Mouse (Mus musculus) heart, embryonic 14.5 days (tissue): ENCODE results near the gene Kmt2d. TPM values are rescaled to one million over a fixed set of nuclear protein-coding genes. Genes with fewer than 3 reads are reported as not detected.

Experiments used
- ATAC-seq: fragments of 200-750 bp; cut with Nextera tagmentation; 2 replicates; pipeline ENCODE4 v1.8.0; 2017; ENCODE audit warnings: low read depth, moderate TSS enrichment; ENCODE audit not compliant: insufficient number of reproducible peaks, insufficient read depth, low FRiP score
- H3K27ac ChIP-seq, 2 experiments: fragments of 200-500 bp in 1 of 2; fragments of 300-500 bp in 1 of 2; sonication (generic) in 1 of 2; replicated peaks in 1 of 2; 2 replicates each; pipeline ENCODE4 v1.5.1; 2012 to 2014; ENCODE audit warnings: low read depth in 2 of 2, low read length in 2 of 2, control low read depth in 1 of 2, mild to moderate bottlenecking in 1 of 2, mixed read lengths in 1 of 2; ENCODE audit not compliant: control insufficient read depth in 1 of 2, insufficient read depth in 1 of 2
- H3K27me3 ChIP-seq: fragments of 300-500 bp; sonication (generic); 2 replicates; pipeline ENCODE4 v1.6.1; 2014; ENCODE audit warnings: mild to moderate bottlenecking, low read length, control low read depth; ENCODE audit not compliant: control insufficient read depth, insufficient read depth
- H3K36me3 ChIP-seq: fragments of 300-500 bp; sonication (generic); 2 replicates; pipeline ENCODE4 v1.6.1; 2014; ENCODE audit warnings: mild to moderate bottlenecking, control low read depth, low read length, mixed read lengths; ENCODE audit not compliant: control insufficient read depth, insufficient read depth
- H3K4me1 ChIP-seq, 2 experiments: fragments of 200-500 bp in 1 of 2; fragments of 300-500 bp in 1 of 2; sonication (generic) in 1 of 2; 2 replicates each; pipeline ENCODE4 v1.6.1; 2012 to 2014; ENCODE audit warnings: low read length in 2 of 2, control low read depth in 1 of 2, mixed read lengths in 1 of 2; ENCODE audit not compliant: control insufficient read depth in 2 of 2, insufficient read depth in 2 of 2
- H3K4me2 ChIP-seq: fragments of 300-500 bp; sonication (generic); 2 replicates; pipeline ENCODE4 v1.6.1; 2014; ENCODE audit warnings: mild to moderate bottlenecking, low read length
- H3K4me3 ChIP-seq, 2 experiments: fragments of 200-500 bp in 1 of 2; fragments of 300-500 bp in 1 of 2; sonication (generic) in 1 of 2; 2 replicates each; pipeline ENCODE4 v1.5.1; 2012 to 2014; ENCODE audit warnings: low read length in 2 of 2, mild to moderate bottlenecking in 2 of 2, control low read depth in 1 of 2, low read depth in 1 of 2, moderate library complexity in 1 of 2; ENCODE audit not compliant: control insufficient read depth in 1 of 2, insufficient read depth in 1 of 2
- H3K9ac ChIP-seq: fragments of 300-500 bp; sonication (generic); 2 replicates; pipeline ENCODE4 v1.6.1; 2014; ENCODE audit warnings: mild to moderate bottlenecking, low read length
- H3K9me3 ChIP-seq: fragments of 300-500 bp; sonication (generic); 2 replicates; pipeline ENCODE4 v1.6.1; 2016; ENCODE audit warnings: low read length, control low read depth; ENCODE audit not compliant: control insufficient read depth
- WGBS: fragments of 180-500 bp; shearing (Covaris S2); extraction: QIAGEN DNeasy Blood & Tissue Kit; methylation state at CpG from one replicate; pipeline ENCODE4 v1.1.7; 2014; 5-methylcytosine and 5-hydroxymethylcytosine counted together
- polyA plus RNA-seq: library from polyadenylated mRNA; unstranded; fragments of >200 nt; fragmentation: Nextera tagmentation; extraction: Ambion mirVana; gene quantifications from 2 replicates; pipeline ENCODE4 v1.2.1, GENCODE M21; 2014

The Kmt2d gene
- polyA plus RNA-seq, 1 experiment from 2014 or later, result 13.0 TPM

DNA sequence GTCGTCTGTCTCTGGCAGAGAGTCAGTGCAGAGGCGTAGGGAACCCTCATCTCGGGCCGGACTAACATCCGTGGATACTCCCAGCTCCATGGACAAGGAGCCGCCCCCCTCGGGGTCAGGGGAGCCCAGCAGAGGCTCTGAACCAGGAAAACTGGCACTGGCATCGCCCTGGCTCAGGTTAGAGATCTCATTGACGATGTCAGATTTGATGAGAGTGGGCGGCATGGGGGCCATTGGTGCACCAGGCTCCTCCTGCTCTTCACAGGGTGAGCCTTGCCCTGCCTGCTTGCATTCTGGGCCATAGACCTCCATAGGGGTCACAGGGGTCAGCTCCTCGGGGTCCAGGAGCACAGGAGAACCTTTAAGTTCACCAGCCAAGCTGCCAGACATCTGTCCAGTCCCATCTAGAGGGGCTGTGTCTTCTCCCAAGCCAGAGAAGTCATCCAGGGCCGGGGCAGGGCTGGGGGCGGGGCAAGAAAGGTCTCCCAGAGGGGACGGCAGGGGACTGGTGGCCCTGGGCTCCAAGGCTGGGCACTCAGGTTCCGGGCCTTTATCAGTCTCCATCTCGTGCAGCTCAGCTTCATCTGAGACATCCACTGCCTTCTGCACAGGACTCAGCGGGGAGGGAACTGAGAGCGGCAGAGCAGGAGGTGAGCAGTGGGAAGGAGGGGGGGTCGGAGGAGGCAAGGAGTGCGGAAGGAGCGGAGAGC lies 9.1 kb downstream of the Kmt2d start:
- no peak overlapping the region for H3K4me3 ChIP-seq
- ATAC-seq, result no peak
- no peaks in the 10 kb centered on the region for H3K9me3 ChIP-seq
- H3K36me3 ChIP-seq, result peaks cover 99% of the 10 kb centered on the region
- H3K9ac ChIP-seq, result no peak overlapping the region
- no peak overlapping the region for H3K27ac ChIP-seq
- H3K4me2 ChIP-seq, result no peak overlapping the region
- 87% methylated on average over 21 of the region's 21 CpGs for WGBS
- peaks cover 0 to under 1% of the 10 kb centered on the region in 2 experiments; a peak in 1 of 4 replicates for H3K4me1 ChIP-seq
- H3K27me3 ChIP-seq, result no peaks in the 10 kb centered on the region

DNA sequence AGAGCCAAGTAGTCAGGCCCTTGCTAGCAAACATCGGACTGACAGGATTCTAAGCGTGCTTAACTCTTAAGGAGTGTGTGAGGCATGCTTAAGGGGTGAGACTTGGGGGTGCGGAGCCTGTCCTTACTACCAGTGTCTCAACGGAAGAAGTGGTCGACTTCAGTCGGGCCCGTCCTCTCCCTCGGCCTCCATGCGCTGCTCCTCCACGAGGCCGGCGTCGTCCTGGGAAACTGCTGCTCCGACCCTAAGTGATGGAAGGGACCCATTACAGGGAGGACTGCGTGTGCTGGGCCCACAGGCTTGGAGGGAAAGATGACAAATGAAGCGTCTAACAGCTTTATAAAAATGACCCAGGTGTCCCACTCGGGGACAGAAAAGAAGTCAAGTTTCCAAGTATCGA lies 10.1 kb downstream of the Kmt2d start:
- H3K9me3 ChIP-seq, result no peaks in the 10 kb centered on the region
- H3K27ac ChIP-seq, result no peak overlapping the region
- H3K4me1 ChIP-seq, result no peaks in the 10 kb centered on the region
- WGBS, result 95% methylated on average over 18 of the region's 18 CpGs
- H3K27me3 ChIP-seq, result no peaks in the 10 kb centered on the region
- peaks cover 100% of the 10 kb centered on the region for H3K36me3 ChIP-seq
- H3K4me3 ChIP-seq, result no peak overlapping the region
- H3K4me2 ChIP-seq, result no peak overlapping the region
- H3K9ac ChIP-seq, result no peak overlapping the region
- ATAC-seq, result no peak

DNA sequence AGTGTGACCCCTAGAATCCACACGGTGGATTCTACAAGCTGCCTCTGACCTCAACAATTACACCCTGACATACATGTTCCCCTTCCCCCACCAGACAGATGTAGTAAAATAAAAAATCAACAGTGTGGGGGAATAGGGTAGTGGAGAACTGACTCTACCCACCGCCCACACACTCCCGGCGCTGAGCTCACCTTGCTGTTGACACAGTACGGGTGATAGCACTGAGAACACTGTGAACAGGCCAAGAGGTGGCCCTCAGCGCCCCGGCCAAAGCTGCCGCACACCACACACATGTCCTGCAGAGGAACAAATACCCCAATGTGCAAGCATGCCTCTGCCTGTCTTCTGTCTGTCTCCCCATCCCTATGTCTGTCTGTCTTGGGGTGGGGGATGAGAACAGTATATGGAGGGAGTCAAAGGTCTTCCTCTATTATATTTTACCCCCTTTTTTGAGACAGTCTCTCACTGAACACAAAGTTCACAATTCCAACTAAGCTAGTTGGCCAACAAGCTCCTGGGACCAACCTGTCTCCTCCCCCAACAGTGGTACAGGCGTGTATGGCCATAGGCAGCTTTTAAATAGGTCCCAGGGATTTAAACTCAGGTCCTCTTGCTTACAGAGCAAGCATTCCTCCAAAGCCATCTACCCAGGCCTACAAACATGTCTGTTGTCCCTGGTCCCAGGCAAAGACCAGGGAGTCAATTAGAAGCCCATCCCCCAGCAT lies 11.5 kb downstream of the Kmt2d start:
- Histone ChIP-seq H3K4me1 (no peaks in the 10 kb centered on the region), H3K4me2 (no peak overlapping the region), H3K27me3 (no peaks in the 10 kb centered on the region), H3K27ac (no peak overlapping the region), H3K4me3 (no peak overlapping the region), H3K9me3 (no peaks in the 10 kb centered on the region), H3K9ac (no peak overlapping the region), H3K36me3 (peaks cover 100% of the 10 kb centered on the region)
- no peak for ATAC-seq
- WGBS, result 89% methylated on average over 9 of the region's 9 CpGs

DNA sequence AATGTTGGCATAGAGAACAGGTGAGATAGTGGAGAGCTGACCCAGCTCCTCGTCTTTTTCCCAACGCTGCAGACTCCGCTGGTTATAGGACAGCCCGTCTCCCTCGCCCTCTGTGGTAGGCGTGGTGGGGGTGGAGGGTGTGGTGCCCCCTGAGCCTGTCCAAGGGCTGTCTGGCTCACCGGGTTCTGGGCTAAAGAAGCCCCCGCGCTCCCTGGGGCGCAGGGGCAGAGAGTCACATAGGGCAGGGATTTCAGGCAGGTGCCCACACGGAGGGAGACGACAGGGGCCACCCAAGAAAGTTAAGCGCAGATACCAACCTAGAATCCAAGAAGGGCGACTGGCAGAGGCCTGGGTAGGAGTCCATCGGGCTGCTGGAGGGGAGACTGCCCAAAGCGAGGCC lies 16.8 kb downstream of the Kmt2d start:
- no peak overlapping the region for H3K27ac ChIP-seq
- WGBS, result 87% methylated on average over 16 of the region's 16 CpGs
- H3K4me1 ChIP-seq, result no peaks in the 10 kb centered on the region
- H3K36me3 ChIP-seq, result peaks cover 100% of the 10 kb centered on the region
- H3K4me2 ChIP-seq, result no peak overlapping the region
- no peaks in the 10 kb centered on the region for H3K27me3 ChIP-seq
- no peak overlapping the region for H3K4me3 ChIP-seq
- ATAC-seq, result no peak
- no peak overlapping the region for H3K9ac ChIP-seq
- H3K9me3 ChIP-seq, result no peaks in the 10 kb centered on the region

DNA sequence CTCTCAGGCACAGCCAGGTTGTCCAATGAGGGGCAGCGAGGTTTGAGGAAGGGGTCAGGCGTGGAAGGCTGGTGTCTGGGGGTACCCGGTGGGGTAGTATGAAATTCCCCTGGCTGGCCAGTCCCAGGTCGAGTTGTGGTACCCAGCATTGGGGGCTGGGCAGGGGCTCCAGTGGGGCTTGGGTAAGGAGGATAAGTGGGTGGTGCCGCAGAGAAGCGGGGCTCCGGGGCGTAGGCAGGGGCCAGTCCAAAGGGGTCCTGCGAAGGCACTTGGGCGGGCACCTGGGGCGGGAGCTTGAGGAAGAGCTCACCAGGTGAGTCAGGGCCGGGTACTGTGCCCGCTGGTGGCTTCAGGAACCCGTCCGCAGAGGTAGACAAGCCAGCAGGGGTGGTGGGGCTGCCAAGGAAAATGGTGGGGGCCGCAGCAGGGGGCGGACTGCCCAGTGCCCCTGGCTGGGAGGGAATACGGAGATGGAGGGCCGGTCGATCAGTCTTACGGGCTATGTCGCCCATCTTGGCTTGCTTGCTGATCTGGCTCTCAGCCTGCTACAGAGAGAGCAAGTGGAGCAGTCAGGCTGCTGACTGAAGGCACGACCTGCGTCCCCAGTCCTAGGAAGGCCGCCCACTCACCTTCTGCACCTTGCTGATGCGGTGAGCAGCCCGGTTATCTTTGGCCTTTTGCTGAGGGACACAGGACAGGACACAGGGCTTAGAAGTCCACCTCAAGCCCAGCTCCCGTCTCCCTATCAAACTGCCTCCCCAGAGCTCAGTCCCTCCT lies 17.7 kb downstream of the Kmt2d start:
- 91% methylated on average over 28 of the region's 28 CpGs for WGBS
- no peak for ATAC-seq
- Histone ChIP-seq H3K9me3 (no peaks in the 10 kb centered on the region), H3K9ac (no peak overlapping the region), H3K4me1 (no peaks in the 10 kb centered on the region), H3K4me3 (no peak overlapping the region), H3K36me3 (peaks cover 100% of the 10 kb centered on the region), H3K27ac (no peak overlapping the region), H3K4me2 (no peak overlapping the region), H3K27me3 (no peaks in the 10 kb centered on the region)

DNA sequence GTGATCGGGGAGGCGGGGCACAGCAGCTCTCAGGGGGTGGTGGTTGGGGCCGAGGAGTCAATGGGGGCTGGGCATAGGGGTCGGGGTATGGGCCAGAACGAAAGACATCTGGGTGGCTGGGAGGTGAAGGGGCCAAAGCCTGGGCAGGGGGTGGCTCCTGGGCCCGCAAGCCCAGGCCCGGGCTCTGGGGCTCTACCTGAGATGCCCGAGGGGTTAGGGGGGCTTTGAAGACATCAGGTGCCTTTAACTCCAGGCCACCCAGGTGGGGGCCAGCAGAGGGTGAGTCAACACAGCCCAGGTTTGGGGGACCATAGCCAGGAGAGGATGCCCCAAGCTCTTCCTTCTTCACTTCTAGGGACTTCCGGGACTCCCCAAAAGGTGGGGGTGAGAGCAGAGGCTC lies 18.3 kb downstream of the Kmt2d start:
- H3K27ac ChIP-seq, result no peak overlapping the region
- WGBS, result 94% methylated on average over 9 of the region's 9 CpGs
- ATAC-seq, result no peak
- no peak overlapping the region for H3K9ac ChIP-seq
- no peaks in the 10 kb centered on the region for H3K27me3 ChIP-seq
- no peak overlapping the region for H3K4me2 ChIP-seq
- H3K36me3 ChIP-seq, result peaks cover 100% of the 10 kb centered on the region
- no peaks in the 10 kb centered on the region for H3K9me3 ChIP-seq
- H3K4me3 ChIP-seq, result no peak overlapping the region
- H3K4me1 ChIP-seq, result no peaks in the 10 kb centered on the region

DNA sequence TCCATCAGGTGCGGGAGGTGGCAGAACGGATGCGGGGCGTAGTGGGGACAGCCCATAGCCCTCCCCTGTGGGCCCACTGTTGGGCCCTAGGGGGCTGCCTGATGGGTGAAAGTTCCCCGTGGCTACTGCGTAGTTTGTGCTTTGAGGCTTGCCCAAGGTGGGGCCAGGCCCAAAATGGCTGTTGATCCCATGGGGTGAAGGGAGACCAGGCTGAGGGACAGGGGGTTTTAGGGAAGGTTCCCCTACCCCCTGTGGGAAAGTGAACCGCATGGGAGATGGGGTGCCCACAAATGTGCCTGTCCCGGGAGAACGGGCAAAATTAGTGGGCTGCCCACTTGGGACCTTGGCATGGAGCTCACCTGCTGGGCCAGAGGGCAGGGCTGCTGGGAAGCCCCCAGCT lies 18.9 kb downstream of the Kmt2d start:
- no peaks in the 10 kb centered on the region for H3K4me1 ChIP-seq
- H3K4me3 ChIP-seq, result no peak overlapping the region
- H3K9me3 ChIP-seq, result no peaks in the 10 kb centered on the region
- no peaks in the 10 kb centered on the region for H3K27me3 ChIP-seq
- no peak overlapping the region for H3K9ac ChIP-seq
- H3K36me3 ChIP-seq, result peaks cover 100% of the 10 kb centered on the region
- no peak for ATAC-seq
- H3K27ac ChIP-seq, result no peak overlapping the region
- no peak overlapping the region for H3K4me2 ChIP-seq
- WGBS, result 92% methylated on average over 9 of the region's 9 CpGs
